Mouse (Mus musculus): Measurements from ENCODE around the gene Fpgs.

DNA sequence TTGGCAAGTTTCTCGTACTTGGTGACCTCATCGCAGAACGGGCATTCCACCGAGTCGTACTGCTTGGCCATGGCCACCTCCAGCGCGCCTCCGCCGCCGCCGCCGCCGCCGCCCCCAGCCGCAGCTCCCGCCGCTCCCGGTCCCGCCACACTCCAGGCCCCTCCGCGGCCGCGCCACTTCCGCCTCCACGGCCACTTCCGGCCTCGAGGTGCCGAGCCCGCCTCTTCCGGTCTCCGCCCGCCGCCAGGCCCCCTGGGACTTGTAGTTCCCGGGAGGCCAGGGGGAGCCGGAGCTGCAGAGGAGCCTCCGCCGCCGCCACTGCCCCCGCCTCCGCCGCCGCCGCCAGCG, 8.6 kb upstream of the Fpgs start:
- TF ChIP-seq CTCF (IDR thresholded peaks at IDR 0.05; ENCODE audit: borderline replicate concordance, insufficient read depth, low read length) = no peak
- TF ChIP-seq POLR2A (IDR thresholded peaks at IDR 0.05; ENCODE audit: low read depth, low read length) = no peak; the same call in 1 of the 2 replicates

Data from embryonic fibroblast, embryonic 13.5 days (primary cell).